Mouse (Mus musculus) hindbrain, postnatal 0 days (tissue): ENCODE measurements around the gene Dmkn. TPM values are rescaled to one million over a fixed set of nuclear protein-coding genes. Genes with fewer than 3 reads are reported as not detected.

ENCODE experiments used
- ATAC-seq: fragments of 200-750 bp; cut with Nextera tagmentation; 2 replicates; pipeline ENCODE4 v1.8.0; 2017; ENCODE audit warnings: mild to moderate bottlenecking, moderate TSS enrichment, moderate library complexity
- DNase-seq: peaks from one replicate; pipeline ENCODE4 v3.0.0-alpha.2; 2015; ENCODE audit warnings: low spot score
- H3K27ac ChIP-seq: fragments of 300-500 bp; sonication (generic); 2 replicates; pipeline ENCODE4 v1.5.1; 2014; ENCODE audit warnings: mild to moderate bottlenecking
- H3K27me3 ChIP-seq: fragments of 300-500 bp; sonication (generic); 2 replicates; pipeline ENCODE4 v1.6.1; 2014; ENCODE audit warnings: low read length, mixed read lengths; ENCODE audit not compliant: insufficient read depth
- H3K36me3 ChIP-seq: fragments of 300-500 bp; sonication (generic); 2 replicates; pipeline ENCODE4 v1.6.1; 2014; ENCODE audit warnings: low read length, mixed read lengths; ENCODE audit not compliant: insufficient read depth
- H3K4me1 ChIP-seq: fragments of 300-500 bp; sonication (generic); 2 replicates; pipeline ENCODE4 v1.6.1; 2014; ENCODE audit warnings: antibody characterized with exemption, low read length, mixed read lengths; ENCODE audit not compliant: insufficient read depth
- H3K4me2 ChIP-seq: fragments of 300-500 bp; sonication (generic); 2 replicates; pipeline ENCODE4 v1.6.1; 2014; ENCODE audit warnings: low read depth, mild to moderate bottlenecking, low read length, moderate library complexity, mixed read lengths
- H3K4me3 ChIP-seq: fragments of 300-500 bp; sonication (generic); 2 replicates; pipeline ENCODE4 v1.5.1; 2014; ENCODE audit warnings: low read length
- H3K9ac ChIP-seq: fragments of 300-500 bp; sonication (generic); replicated peaks from 2 replicates; pipeline ENCODE4 v1.6.1; 2014; ENCODE audit warnings: mild to moderate bottlenecking, low read length, moderate library complexity, mixed read lengths
- H3K9me3 ChIP-seq: fragments of 300-500 bp; sonication (generic); 2 replicates; pipeline ENCODE4 v1.6.1; 2016; ENCODE audit warnings: low read length, mixed read lengths
- CTCF ChIP-seq: IDR thresholded peaks from 2 replicates; pipeline ENCODE4 v1.5.1; 2016; ENCODE audit warnings: antibody characterized with exemption, control low read depth, low read depth
- WGBS: fragments of 180-500 bp; shearing (Covaris S2); extraction: QIAGEN DNeasy Blood & Tissue Kit; methylation state at CpG from one replicate; pipeline ENCODE4 v1.1.7; 2014; 5-methylcytosine and 5-hydroxymethylcytosine counted together
- polyA plus RNA-seq: library from polyadenylated mRNA; unstranded; fragments of >200 nt; fragmentation: Nextera tagmentation; extraction: Ambion mirVana; gene quantifications from 2 replicates; pipeline ENCODE4 v1.2.1, GENCODE M21; 2015
- total RNA-seq: library from RNA; depleted of rRNA; stranded (reverse); fragments of >200 nt; gene quantifications from 2 replicates; pipeline ENCODE4 v1.2.3, GENCODE M21; 2014

Dmkn gene
- total and polyA plus RNA-seq, 2 experiments from 2014 or later = 2.1 to 3.9 TPM

GRCm38 (mm10) chr7:30761769-30762352 is 1.7 kb upstream of the Dmkn start:
- Histone ChIP-seq H3K27ac (no peak overlapping the region), H3K36me3 (no peaks in the 10 kb centered on the region), H3K4me2 (no peak overlapping the region), H3K4me3 (no peak overlapping the region), H3K9ac (no peak overlapping the region), H3K4me1 (no peaks in the 10 kb centered on the region), H3K9me3 (no peaks in the 10 kb centered on the region), H3K27me3 (no peaks in the 10 kb centered on the region)
- WGBS = 77% methylated on average over 4 of the region's 4 CpGs
- ATAC-seq = no peak
- DNase-seq = no peak
- no peak for TF ChIP-seq CTCF

DNA sequence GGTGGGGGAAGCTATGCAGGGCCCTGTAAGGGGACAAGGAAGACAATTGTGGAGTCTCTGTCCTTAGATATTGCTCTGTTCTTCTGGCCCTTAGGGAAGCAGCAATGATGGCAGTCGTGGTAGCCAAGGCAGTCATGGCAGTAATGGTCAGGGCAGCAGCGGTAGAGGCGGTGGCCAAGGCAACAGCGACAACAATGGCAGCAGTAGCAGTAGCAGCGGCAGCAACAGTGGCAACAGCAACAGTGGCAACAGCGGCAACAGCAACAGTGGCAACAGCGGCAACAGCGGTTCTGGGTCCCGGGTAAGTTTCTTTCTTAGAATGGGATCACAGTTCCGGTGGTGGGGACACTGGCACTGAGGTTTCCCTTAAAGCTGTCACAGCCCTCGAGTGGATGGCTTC is 1.6 kb downstream of the Dmkn start:
- 0 out of 2 replicates have a peak, but pooled peaks have one; percentile 2 for TF ChIP-seq CTCF
- ATAC-seq (peak; percentile 45; the same call in 1 of the 2 replicates), DNase-seq (peak; percentile 14)
- Histone ChIP-seq H3K36me3 (no peaks in the 10 kb centered on the region), H3K9me3 (no peaks in the 10 kb centered on the region), H3K9ac (no peak overlapping the region), H3K4me3 (no peak overlapping the region), H3K4me1 (no peaks in the 10 kb centered on the region), H3K4me2 (peak overlapping the region; percentile 13; the same call in 1 of the 2 replicates), H3K27me3 (no peaks in the 10 kb centered on the region), H3K27ac (no peak overlapping the region)
- 49% methylated on average over 11 of the region's 11 CpGs for WGBS

GRCm38 (mm10) chr7:30766408-30766807 is 2.9 kb downstream of the Dmkn start:
- WGBS = 87% methylated on average over 4 of the region's 4 CpGs
- H3K36me3 ChIP-seq = no peaks in the 10 kb centered on the region
- DNase-seq (no peak), ATAC-seq (no peak)
- H3K4me1 ChIP-seq = no peaks in the 10 kb centered on the region
- H3K9me3 ChIP-seq = no peaks in the 10 kb centered on the region
- H3K4me3 ChIP-seq = no peak overlapping the region
- H3K27ac ChIP-seq = no peak overlapping the region
- no peak overlapping the region for H3K4me2 ChIP-seq
- TF ChIP-seq CTCF = no peak
- H3K27me3 ChIP-seq = no peaks in the 10 kb centered on the region
- no peak overlapping the region for H3K9ac ChIP-seq

GRCm38 (mm10) chr7:30769236-30769635 is 5.7 kb downstream of the Dmkn start:
- Histone ChIP-seq H3K4me3 (no peak overlapping the region), H3K9me3 (no peaks in the 10 kb centered on the region), H3K4me2 (no peak overlapping the region), H3K4me1 (no peaks in the 10 kb centered on the region), H3K36me3 (no peaks in the 10 kb centered on the region), H3K27ac (no peak overlapping the region), H3K27me3 (no peaks in the 10 kb centered on the region), H3K9ac (no peak overlapping the region)
- ATAC-seq (no peak), DNase-seq (no peak)
- WGBS = 31% methylated on average over 9 of the region's 9 CpGs
- no peak for TF ChIP-seq CTCF

- Histone ChIP-seq H3K27me3 (no peaks in the 10 kb centered on the region), H3K27ac (no peak overlapping the region), H3K9me3 (no peaks in the 10 kb centered on the region), H3K4me1 (no peaks in the 10 kb centered on the region), H3K36me3 (no peaks in the 10 kb centered on the region), H3K9ac (no peak overlapping the region), H3K4me3 (no peak overlapping the region), H3K4me2 (no peak overlapping the region)
- ATAC-seq = no peak
- no peak for TF ChIP-seq CTCF
- no peak for DNase-seq
- WGBS = 86% methylated on average over 9 of the region's 9 CpGs
These were observed 12.5 kb downstream of the Dmkn start for GRCm38 (mm10) chr7:30776104-30776503.

DNA sequence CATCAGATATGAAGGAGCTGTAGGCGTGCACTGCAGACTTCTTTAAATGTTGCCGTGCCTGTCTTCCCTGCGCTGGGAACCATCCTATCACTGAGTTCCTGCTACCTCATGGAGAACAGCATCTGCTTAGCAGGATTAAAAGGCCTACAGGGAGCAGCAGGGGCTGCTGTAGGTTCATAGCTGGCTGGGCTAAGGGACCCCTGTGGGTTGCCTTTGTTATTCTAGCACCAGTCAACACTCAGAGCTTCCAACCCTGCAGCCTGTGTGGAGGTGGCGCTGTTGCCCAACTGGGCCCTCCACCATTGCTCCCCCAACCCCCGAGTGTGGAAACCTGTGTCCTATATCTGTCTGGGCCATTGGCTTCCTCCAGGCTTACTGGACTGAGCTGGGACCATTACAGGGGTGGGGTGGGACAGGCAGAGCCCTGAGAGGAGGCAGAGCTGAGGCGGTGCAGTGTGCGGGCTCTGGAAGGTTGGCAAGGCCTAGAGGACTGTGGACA is 13.6 kb downstream of the Dmkn start:
- H3K36me3 ChIP-seq = no peaks in the 10 kb centered on the region
- no peak overlapping the region for H3K4me2 ChIP-seq
- DNase-seq (no peak), ATAC-seq (no peak)
- H3K4me1 ChIP-seq = no peaks in the 10 kb centered on the region
- 0 out of 2 replicates have a peak, but pooled peaks have one; percentile 25 for TF ChIP-seq CTCF
- H3K9ac ChIP-seq = no peak overlapping the region
- 53% methylated on average over 7 of the region's 7 CpGs for WGBS
- H3K4me3 ChIP-seq = no peak overlapping the region
- H3K27me3 ChIP-seq = no peaks in the 10 kb centered on the region
- H3K27ac ChIP-seq = no peak overlapping the region
- H3K9me3 ChIP-seq = no peaks in the 10 kb centered on the region

DNA sequence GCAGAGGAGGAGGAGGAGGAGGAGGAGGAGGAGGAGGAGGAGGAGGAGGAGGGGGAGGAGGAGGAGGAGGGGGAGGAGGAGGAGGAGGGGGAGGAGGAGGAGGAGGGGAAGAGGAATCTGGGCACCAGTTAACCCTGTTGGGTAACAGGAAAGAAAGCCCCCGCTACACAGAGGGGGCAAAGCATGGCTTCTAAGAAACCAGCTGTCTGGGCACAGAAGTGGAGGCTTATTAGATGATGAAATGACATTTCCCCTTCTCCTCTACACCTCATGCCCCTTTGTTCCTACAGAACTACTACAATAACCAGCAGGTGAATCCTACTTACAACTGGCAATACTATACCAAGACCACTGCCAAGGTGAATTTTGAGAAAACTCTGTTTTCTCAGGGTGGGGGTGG is 14.4 kb downstream of the Dmkn start:
- Histone ChIP-seq H3K9me3 (no peaks in the 10 kb centered on the region), H3K4me2 (no peak overlapping the region), H3K27ac (no peak overlapping the region), H3K36me3 (no peaks in the 10 kb centered on the region), H3K9ac (no peak overlapping the region), H3K27me3 (no peaks in the 10 kb centered on the region), H3K4me3 (no peak overlapping the region), H3K4me1 (no peaks in the 10 kb centered on the region)
- DNase-seq = no peak
- WGBS = 77% methylated on average over 1 of the region's 1 CpGs
- ATAC-seq = no peak
- no peak for TF ChIP-seq CTCF
